Mouse (Mus musculus) gastrocnemius, adult 18-20 months (tissue): ENCODE results near the gene Gstt2. TPM values are rescaled to one million over a fixed set of nuclear protein-coding genes. Genes with fewer than 3 reads are reported as not detected.
"Not testable (repeated sequence)": the region's sequence is repeated elsewhere in the genome, so short reads cannot be mapped to it uniquely, and the experiment has no call there.

Experiments
- DNase-seq: peaks from one replicate; pipeline ENCODE4 v3.0.0; 2021; ENCODE audit warnings: low spot score
- total RNA-seq, 2 experiments: library from RNA; stranded (reverse); gene quantifications; 2 replicates each; pipeline ENCODE4 v1.2.3; 2021

Gstt2 gene
- total RNA-seq, 2 experiments from 2014 or later = 2.6 to 3.4 TPM

GRCm38 (mm10) chr10:75856155-75856907 lies 19.1 kb upstream of the Gstt2 start:
- no peak for DNase-seq

GRCm38 (mm10) chr10:75855416-75855981 lies 18.3 kb upstream of the Gstt2 start:
- DNase-seq = no peak

GRCm38 (mm10) chr10:75854791-75855190 lies 17.6 kb upstream of the Gstt2 start:
- no peak for DNase-seq

GRCm38 (mm10) chr10:75854096-75854495 lies 16.9 kb upstream of the Gstt2 start:
- no peak for DNase-seq

- peak; percentile 86 for DNase-seq
These were observed 16.2 kb upstream of the Gstt2 start for GRCm38 (mm10) chr10:75853452-75853851.

- DNase-seq = no peak
These were observed 15.4 kb upstream of the Gstt2 start for GRCm38 (mm10) chr10:75852539-75853125.

GRCm38 (mm10) chr10:75851681-75852080 lies 14.5 kb upstream of the Gstt2 start:
- DNase-seq = no peak

- no peak for DNase-seq
These were observed 13.9 kb upstream of the Gstt2 start for GRCm38 (mm10) chr10:75851076-75851475.

- DNase-seq = no peak
These were observed 11.2 kb upstream of the Gstt2 start for GRCm38 (mm10) chr10:75848382-75848781.

GRCm38 (mm10) chr10:75845306-75845930 lies 8.2 kb upstream of the Gstt2 start:
- no peak for DNase-seq

GRCm38 (mm10) chr10:75844800-75845199 lies 7.6 kb upstream of the Gstt2 start:
- no peak for DNase-seq

- not testable (repeated sequence) for DNase-seq
These were observed 6.7 kb upstream of the Gstt2 start for GRCm38 (mm10) chr10:75843898-75844297.

- no peak for DNase-seq
These were observed 1.9 kb upstream of the Gstt2 start for GRCm38 (mm10) chr10:75839092-75839491.

GRCm38 (mm10) chr10:75835761-75836531 lies 1.3 kb downstream of the Gstt2 start:
- DNase-seq = no peak

GRCm38 (mm10) chr10:75835307-75835706 lies 1.9 kb downstream of the Gstt2 start:
- peak; percentile 45 for DNase-seq

- no peak for DNase-seq
These were observed 2.5 kb downstream of the Gstt2 start for GRCm38 (mm10) chr10:75834721-75835120.

GRCm38 (mm10) chr10:75834250-75834649 lies 3.0 kb downstream of the Gstt2 start:
- DNase-seq = peak; percentile 72

GRCm38 (mm10) chr10:75833456-75834080 lies 3.7 kb downstream of the Gstt2 start:
- DNase-seq = no peak

- peak; percentile 78 for DNase-seq
These were observed 4.8 kb downstream of the Gstt2 start for GRCm38 (mm10) chr10:75832272-75832895.

- DNase-seq = no peak
These were observed 7.0 kb downstream of the Gstt2 start for GRCm38 (mm10) chr10:75830275-75830670.
